In genomic region chr16:92319353-92320109, GRCm38 (mm10) we compare ENCODE assay signal across 10 mouse cellular contexts. TPM values are rescaled to one million over a fixed set of nuclear protein-coding genes. Genes with fewer than 3 reads are reported as not detected.
A peak's percentile ranks its signal among the peaks of the same experiment; 100 is the strongest.
DNase-seq lines count a peak whose midpoint lies in the region; ATAC-seq and TF ChIP-seq lines count a peak whose summit lies in the region.
"Had no signal": no experiment of that assay in that cellular context is flagged by ENCODE, and none has a peak within 500 bp of the region (broad histone marks: within the 10 kb centered on the region; RNA-seq: fewer than 3 reads in every experiment).

No protein-coding gene starts in this region.

- no peaks in the 10 kb centered on the region for H3K4me1 ChIP-seq in kidney, embryonic 15.5 days
- H3K4me1 ChIP-seq in E14TG2a.4 (replicated peaks; ENCODE audit: low read depth, low read length), result peaks cover 29% of the 10 kb centered on the region
- H3K4me1 ChIP-seq: liver, embryonic 15.5 days had no signal

- no peaks in the 10 kb centered on the region for H3K9me3 ChIP-seq in kidney, embryonic 15.5 days (replicated peaks)
- no peaks in the 10 kb centered on the region for H3K9me3 ChIP-seq in E14TG2a.4 (ENCODE audit: low read length)
- H3K9me3 ChIP-seq: embryonic facial prominence, embryonic 15.5 days; liver, embryonic 15.5 days had no signal

- no peak for ATAC-seq in kidney, embryonic 15.5 days (replicated peaks; ENCODE audit: low FRiP score)
- ATAC-seq in hematopoietic stem cell, adult 5-6 weeks (replicated peaks in 1 of 2; ENCODE audit: insufficient read depth in 1 of 2, low FRiP score in 2 of 2, low TSS enrichment in 1 of 2, low read depth in 1 of 2, poor library complexity in 2 of 2, severe bottlenecking in 2 of 2), result peak; percentile 90

- peak; percentile 33 for DNase-seq in kidney, adult 18-20 months
- peak; percentile 20 for DNase-seq in brain, embryonic 14.5 days (ENCODE audit: low read depth)
- DNase-seq in lung, postnatal 4 days, result peak; percentile 69 to 77
- DNase-seq in telencephalon, adult 2 months (ENCODE audit: low read depth, low spot score), result peak; percentile 78
- no peak for DNase-seq in Muller cell, postnatal 12 days (ENCODE audit: inconsistent ontology term)

- WGBS in kidney, embryonic 15.5 days, result 67% methylated on average over 20 of the region's 20 CpGs

- H3K36me3 ChIP-seq in kidney, embryonic 15.5 days, result no peaks in the 10 kb centered on the region
- H3K36me3 ChIP-seq in E14TG2a.4 (ENCODE audit: insufficient read depth, low read length), result no peaks in the 10 kb centered on the region
- H3K36me3 ChIP-seq: liver, embryonic 15.5 days had no signal

- H3K4me3 ChIP-seq in kidney, embryonic 15.5 days (replicated peaks), result no peak overlapping the region
- peak overlapping the region; percentile 37; the same call in 1 of the 2 replicates for H3K4me3 ChIP-seq in E14TG2a.4 (replicated peaks; ENCODE audit: low read length)
- H3K4me3 ChIP-seq: embryonic facial prominence, embryonic 15.5 days; liver, embryonic 15.5 days had no signal

- no peak overlapping the region for H3K27ac ChIP-seq in kidney, embryonic 15.5 days
- H3K27ac ChIP-seq: embryonic facial prominence, embryonic 15.5 days; liver, embryonic 15.5 days had no signal

- peak; percentile 74 for TF ChIP-seq CTCF in E14TG2a.4 (conservative IDR thresholded peaks at IDR 0.05; ENCODE audit: low read length)
- TF ChIP-seq CTCF in brain, embryonic 14.5 days (IDR thresholded peaks at IDR 0.05; ENCODE audit: borderline replicate concordance, extremely low read depth, insufficient read depth, insufficient read length), result peak; percentile 33; the same call in 1 of the 2 replicates

- no peaks in the 10 kb centered on the region for H3K27me3 ChIP-seq in kidney, embryonic 15.5 days
- peaks cover 13% of the 10 kb centered on the region for H3K27me3 ChIP-seq in E14TG2a.4 (ENCODE audit: insufficient read depth, low read length)
- H3K27me3 ChIP-seq: embryonic facial prominence, embryonic 15.5 days; liver, embryonic 15.5 days had no signal

- H3K4me2 ChIP-seq in kidney, embryonic 15.5 days, result no peak overlapping the region
- H3K4me2 ChIP-seq: embryonic facial prominence, embryonic 15.5 days; liver, embryonic 15.5 days had no signal

- no peak overlapping the region for H3K9ac ChIP-seq in kidney, embryonic 15.5 days
- H3K9ac ChIP-seq: embryonic facial prominence, embryonic 15.5 days; liver, embryonic 15.5 days had no signal

- no peak for TF ChIP-seq POLR2A in brain, embryonic 14.5 days (IDR thresholded peaks at IDR 0.05; ENCODE audit: borderline replicate concordance, extremely low read depth, insufficient read depth, insufficient read length, poor library complexity, severe bottlenecking)

RNA-seq across cellular contexts. Expression of gene Fam243, which starts 1.7 kb away (rescaled TPM):
- polyA plus RNA-seq in kidney, embryonic 15.5 days (2015; fragmentation: Nextera tagmentation; extraction: Ambion mirVana), result not detected in 2 replicates
- 0.08 and 0.25 TPM in 2 replicates for polyA plus RNA-seq in brain, embryonic 14.5 days (2012; rRNA removed)
- not detected in 2 replicates for total RNA-seq in hematopoietic stem cell, adult 5-6 weeks (2017)
- polyA plus RNA-seq: embryonic facial prominence, embryonic 15.5 days; liver, embryonic 15.5 days had no signal

RNA-seq across cellular contexts. Expression of gene Smim11, which starts 18.4 kb away (rescaled TPM):
- polyA plus RNA-seq in kidney, embryonic 15.5 days (2015; fragmentation: Nextera tagmentation; extraction: Ambion mirVana), result 126 and 141 TPM in 2 replicates
- 32.6 and 45.5 TPM in 2 replicates for polyA plus RNA-seq in brain, embryonic 14.5 days (2012; rRNA removed)
- 95.7 and 170 TPM in 2 replicates for total RNA-seq in hematopoietic stem cell, adult 5-6 weeks (2017)

RNA-seq across cellular contexts. Expression of gene Kcne2, which starts 27.3 kb away (rescaled TPM):
- 0.10 and 0.27 TPM in 2 replicates for polyA plus RNA-seq in kidney, embryonic 15.5 days (2015; fragmentation: Nextera tagmentation; extraction: Ambion mirVana)
- polyA plus RNA-seq in brain, embryonic 14.5 days (2012; rRNA removed), result 12.4 and 25.3 TPM in 2 replicates
- total RNA-seq in hematopoietic stem cell, adult 5-6 weeks (2017), result not detected in 2 replicates
- polyA plus RNA-seq: liver, embryonic 15.5 days had no signal

RNA-seq across cellular contexts. Expression of gene Kcne1, which starts 39.7 kb away (rescaled TPM):
- 1.8 and 2.0 TPM in 2 replicates for polyA plus RNA-seq in kidney, embryonic 15.5 days (2015; fragmentation: Nextera tagmentation; extraction: Ambion mirVana)
- polyA plus RNA-seq in brain, embryonic 14.5 days (2012; rRNA removed), result 0.05 and 0.33 TPM in 2 replicates
- not detected in 2 replicates for total RNA-seq in hematopoietic stem cell, adult 5-6 weeks (2017)
- polyA plus RNA-seq: liver, embryonic 15.5 days had no signal

Comparison
In these comparisons a context has a peak if more than half of its experiments do, and no peak if none do; other contexts are left out.
1. RNA of gene Kcne2, which starts 27.3 kb away (polyA plus RNA-seq): 12.4 to 25.3 TPM in brain, embryonic 14.5 days; 0.10 to 0.27 TPM in kidney, embryonic 15.5 days; every median in the first group is over 10 times any median in the second.